Mouse (Mus musculus) liver, postnatal 0 days (tissue): ENCODE measurements around the gene Zfp536.

Experiments used
- CTCF ChIP-seq: sonication (generic); IDR thresholded peaks from 2 replicates; pipeline ENCODE4 v1.5.1; 2016; ENCODE audit warnings: antibody characterized with exemption, low read depth
- EP300 ChIP-seq: IDR thresholded peaks from 2 replicates; pipeline ENCODE4 v1.6.1; 2016; ENCODE audit warnings: antibody characterized with exemption, low read depth, mild to moderate bottlenecking

DNA sequence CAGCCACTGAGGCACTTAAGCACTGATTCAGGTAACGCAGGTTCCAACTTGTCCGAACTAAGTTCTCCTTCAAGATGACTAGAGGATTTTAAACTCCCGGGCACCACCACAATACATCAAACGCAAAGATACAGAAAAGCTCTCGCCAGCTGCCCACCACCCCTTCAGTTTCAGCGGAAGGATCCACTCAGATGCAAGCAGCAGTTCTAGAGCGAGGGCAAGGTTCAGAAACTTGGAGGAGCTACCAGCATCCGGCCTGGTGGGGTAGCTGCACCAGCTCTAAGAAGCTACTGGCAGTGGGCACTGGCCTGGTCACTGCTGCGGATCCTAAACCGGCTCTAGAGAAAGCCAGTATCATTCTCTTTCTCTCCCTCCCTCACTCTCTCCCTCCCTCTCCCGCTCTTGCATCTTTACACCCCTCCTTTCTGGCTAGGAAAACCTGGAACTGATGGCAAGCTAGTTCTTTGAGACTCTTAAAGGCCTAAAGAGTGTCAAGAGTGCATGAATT, 1.1 kb upstream of the Zfp536 start:
- no peak for TF ChIP-seq CTCF
- no peak for TF ChIP-seq EP300
